Mouse (Mus musculus) neural tube, embryonic 11.5 days (tissue): Measurements from ENCODE around the gene Sesn3. TPM values are rescaled to one million over a fixed set of nuclear protein-coding genes. Genes with fewer than 3 reads are reported as not detected.

Experiments
- ATAC-seq: fragments of 200-750 bp; cut with Nextera tagmentation; 2 replicates; pipeline ENCODE4 v1.8.0; 2017; ENCODE audit warnings: moderate number of reproducible peaks, mild to moderate bottlenecking, moderate TSS enrichment, moderate library complexity; ENCODE audit not compliant: insufficient read depth, low FRiP score, low TSS enrichment
- DNase-seq: peaks from one replicate; pipeline ENCODE4 v3.0.0-alpha.2; 2015; ENCODE audit warnings: low spot score
- H3K27ac ChIP-seq: fragments of 300-500 bp; sonication (generic); 2 replicates; pipeline ENCODE4 v1.5.1; 2014; ENCODE audit warnings: low read depth, mild to moderate bottlenecking, low read length
- H3K27me3 ChIP-seq: fragments of 300-500 bp; sonication (generic); 2 replicates; pipeline ENCODE4 v1.6.1; 2014; ENCODE audit warnings: mild to moderate bottlenecking, low read length, mixed read lengths; ENCODE audit not compliant: control insufficient read depth, insufficient read depth
- H3K36me3 ChIP-seq: fragments of 300-500 bp; sonication (generic); 2 replicates; pipeline ENCODE4 v1.6.1; 2014; ENCODE audit warnings: mild to moderate bottlenecking, low read length, moderate library complexity, mixed read lengths; ENCODE audit not compliant: control insufficient read depth, insufficient read depth
- H3K4me1 ChIP-seq: fragments of 300-500 bp; sonication (generic); 2 replicates; pipeline ENCODE4 v1.6.1; 2014; ENCODE audit warnings: low read length, mixed read lengths; ENCODE audit not compliant: control insufficient read depth, insufficient read depth
- H3K4me2 ChIP-seq: fragments of 300-500 bp; sonication (generic); 2 replicates; pipeline ENCODE4 v1.6.1; 2014; ENCODE audit warnings: low read depth, mild to moderate bottlenecking, moderate library complexity
- H3K4me3 ChIP-seq: fragments of 300-500 bp; sonication (generic); 2 replicates; pipeline ENCODE4 v1.5.1; 2014; ENCODE audit warnings: low read depth, low read length
- H3K9ac ChIP-seq: fragments of 300-500 bp; sonication (generic); 2 replicates; pipeline ENCODE4 v1.6.1; 2014; ENCODE audit warnings: mild to moderate bottlenecking, low read length
- H3K9me3 ChIP-seq: fragments of 300-500 bp; sonication (generic); 2 replicates; pipeline ENCODE4 v1.6.1; 2016; ENCODE audit warnings: low read length; ENCODE audit not compliant: control insufficient read depth
- WGBS: fragments of 180-500 bp; shearing (Covaris S2); extraction: QIAGEN DNeasy Blood & Tissue Kit; methylation state at CpG from one replicate; pipeline ENCODE4 v1.1.7; 2014; 5-methylcytosine and 5-hydroxymethylcytosine counted together
- polyA plus RNA-seq: library from polyadenylated mRNA; unstranded; fragments of >200 nt; fragmentation: Nextera tagmentation; extraction: Ambion mirVana; gene quantifications from 2 replicates; pipeline ENCODE4 v1.2.1, GENCODE M21; 2014

Sesn3 gene
- polyA plus RNA-seq, 1 experiment from 2014 or later: 17.2 TPM

DNA sequence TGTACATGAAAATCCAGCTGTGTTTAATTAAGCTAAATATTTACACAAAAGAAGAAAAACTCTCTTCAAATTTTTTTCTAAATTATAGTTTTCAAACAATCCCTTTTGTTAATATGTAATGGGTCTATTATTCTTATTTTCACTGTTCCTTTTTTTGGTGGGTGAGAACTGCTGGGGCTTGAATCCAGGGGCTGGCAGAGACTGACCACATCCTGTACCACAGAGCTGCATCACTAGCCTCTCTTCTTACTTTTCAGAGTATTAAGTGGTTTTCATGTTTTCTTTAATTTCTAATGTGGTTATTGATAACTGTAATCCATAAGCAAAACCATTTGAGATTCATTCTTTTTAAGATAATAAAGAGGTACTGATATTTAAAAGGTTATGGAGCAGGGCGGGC is 19.0 kb downstream of the Sesn3 start:
- H3K27me3 ChIP-seq: no peaks in the 10 kb centered on the region
- ATAC-seq: no peak
- H3K9me3 ChIP-seq: no peaks in the 10 kb centered on the region
- no peak overlapping the region for H3K9ac ChIP-seq
- no peak overlapping the region for H3K4me2 ChIP-seq
- no peak overlapping the region for H3K27ac ChIP-seq
- no peak for DNase-seq
- no peak overlapping the region for H3K4me3 ChIP-seq
- H3K4me1 ChIP-seq: no peaks in the 10 kb centered on the region
- WGBS: 100% methylated on average over 1 of the region's 1 CpGs
- no peaks in the 10 kb centered on the region for H3K36me3 ChIP-seq

DNA sequence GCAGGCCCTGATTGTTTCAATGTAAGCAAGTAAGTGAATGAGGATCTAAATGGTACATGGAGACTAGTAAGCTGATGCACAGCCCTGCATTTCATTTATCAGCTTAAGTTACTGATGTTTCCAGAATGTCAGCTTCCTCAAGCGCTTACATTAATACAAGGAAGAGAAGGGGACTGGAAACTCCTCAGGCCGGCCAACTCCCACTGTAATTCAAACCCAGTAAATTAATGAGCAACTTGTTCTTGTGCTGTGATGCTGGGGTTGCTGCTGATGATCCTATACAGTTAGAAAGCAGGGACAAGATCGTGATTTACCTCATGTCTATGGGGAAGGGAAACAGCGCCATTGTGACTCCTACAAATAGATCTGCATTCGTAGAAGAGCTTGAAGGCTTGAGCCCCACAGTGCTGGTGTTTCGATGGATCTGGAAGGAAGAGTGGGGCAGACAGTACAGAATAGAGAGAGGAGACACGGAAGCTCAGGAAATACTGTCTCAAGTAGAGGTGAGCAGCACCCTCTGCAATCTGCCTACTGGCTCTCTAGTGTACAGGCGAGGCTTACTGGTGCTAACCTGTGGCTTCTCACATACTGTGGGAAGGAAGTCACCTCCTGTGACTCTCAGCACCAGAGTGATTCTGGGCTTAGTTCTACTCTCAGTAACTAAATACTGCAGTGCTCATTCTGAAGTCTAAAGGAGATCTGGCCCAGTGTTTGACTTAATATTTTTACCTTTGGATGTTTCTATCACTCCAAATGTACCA is 21.0 kb downstream of the Sesn3 start:
- Histone ChIP-seq H3K4me3 (no peak overlapping the region), H3K9me3 (no peaks in the 10 kb centered on the region), H3K27ac (no peak overlapping the region), H3K36me3 (no peaks in the 10 kb centered on the region), H3K27me3 (no peaks in the 10 kb centered on the region), H3K9ac (no peak overlapping the region), H3K4me1 (no peaks in the 10 kb centered on the region), H3K4me2 (no peak overlapping the region)
- 95% methylated on average over 8 of the region's 8 CpGs for WGBS
- ATAC-seq: no peak
- DNase-seq: no peak

DNA sequence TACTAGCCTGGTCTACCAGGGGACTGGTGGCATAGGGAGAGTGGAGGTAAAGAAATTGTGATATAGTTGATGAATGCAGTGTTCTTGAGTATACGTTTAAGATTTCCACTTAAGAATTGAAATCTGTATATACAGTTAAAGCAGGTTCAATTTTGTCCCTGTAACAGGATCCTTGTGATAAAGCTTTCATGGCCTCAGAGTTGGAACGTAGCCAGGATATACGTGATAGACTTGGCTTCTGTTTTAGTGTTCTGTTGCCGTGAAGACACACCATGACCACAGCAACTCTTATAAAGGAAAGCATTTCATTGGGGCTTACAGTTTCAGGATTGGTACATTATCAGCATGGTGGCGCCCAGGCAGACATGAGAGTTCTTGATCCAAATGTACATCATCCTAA is 22.3 kb downstream of the Sesn3 start:
- DNase-seq: no peak
- H3K27ac ChIP-seq: no peak overlapping the region
- no peaks in the 10 kb centered on the region for H3K9me3 ChIP-seq
- no peak overlapping the region for H3K9ac ChIP-seq
- no peaks in the 10 kb centered on the region for H3K36me3 ChIP-seq
- no peak for ATAC-seq
- H3K4me3 ChIP-seq: no peak overlapping the region
- no peak overlapping the region for H3K4me2 ChIP-seq
- no peaks in the 10 kb centered on the region for H3K27me3 ChIP-seq
- WGBS: 90% methylated on average over 5 of the region's 5 CpGs
- no peaks in the 10 kb centered on the region for H3K4me1 ChIP-seq

DNA sequence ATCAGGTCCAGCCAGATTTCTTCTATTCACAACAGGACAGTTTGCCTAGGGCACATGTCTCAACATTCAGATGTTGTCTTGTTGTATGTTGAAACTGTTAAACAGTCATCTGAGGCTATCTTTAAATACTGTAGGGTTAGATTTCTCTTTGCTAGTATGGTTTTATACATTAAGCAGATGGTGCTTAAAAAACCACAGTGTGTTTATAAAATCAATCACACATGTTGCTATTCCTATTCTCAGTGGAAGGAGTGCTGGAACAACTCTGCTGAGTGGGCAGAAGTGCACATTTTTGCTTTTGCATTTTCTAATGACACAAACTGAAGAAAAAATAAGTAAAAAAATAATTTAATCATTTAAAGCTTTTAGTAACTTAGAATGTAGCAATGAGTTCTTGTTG is 25.0 kb downstream of the Sesn3 start:
- Histone ChIP-seq H3K27ac (no peak overlapping the region), H3K27me3 (no peaks in the 10 kb centered on the region), H3K36me3 (no peaks in the 10 kb centered on the region), H3K4me1 (no peaks in the 10 kb centered on the region), H3K4me3 (no peak overlapping the region), H3K4me2 (no peak overlapping the region), H3K9ac (no peak overlapping the region), H3K9me3 (no peaks in the 10 kb centered on the region)
- no peak for ATAC-seq
- DNase-seq: no peak

DNA sequence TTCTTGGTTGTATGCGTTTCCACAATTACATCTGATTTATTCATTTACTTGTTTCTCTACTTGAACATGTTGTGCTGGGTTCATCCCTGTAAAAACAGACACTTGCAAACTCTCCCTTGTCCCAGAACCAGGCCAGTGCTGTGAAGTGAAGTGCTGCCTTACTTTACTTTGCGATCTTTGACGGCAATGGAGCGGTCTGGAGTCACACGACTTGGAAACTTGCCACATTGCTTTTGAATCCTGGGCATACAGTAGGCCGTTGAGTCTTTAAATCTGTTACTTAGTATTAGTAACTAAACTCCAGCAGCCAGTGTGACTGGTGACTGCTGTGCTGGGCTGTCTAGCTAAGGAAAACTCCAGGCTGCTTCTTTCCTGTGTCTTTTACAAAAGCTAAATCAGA is 25.9 kb downstream of the Sesn3 start:
- H3K9ac ChIP-seq: no peak overlapping the region
- no peak overlapping the region for H3K27ac ChIP-seq
- H3K4me3 ChIP-seq: no peak overlapping the region
- ATAC-seq: no peak
- H3K9me3 ChIP-seq: no peaks in the 10 kb centered on the region
- DNase-seq: no peak
- H3K27me3 ChIP-seq: no peaks in the 10 kb centered on the region
- 81% methylated on average over 6 of the region's 6 CpGs for WGBS
- no peaks in the 10 kb centered on the region for H3K36me3 ChIP-seq
- no peak overlapping the region for H3K4me2 ChIP-seq
- H3K4me1 ChIP-seq: no peaks in the 10 kb centered on the region

DNA sequence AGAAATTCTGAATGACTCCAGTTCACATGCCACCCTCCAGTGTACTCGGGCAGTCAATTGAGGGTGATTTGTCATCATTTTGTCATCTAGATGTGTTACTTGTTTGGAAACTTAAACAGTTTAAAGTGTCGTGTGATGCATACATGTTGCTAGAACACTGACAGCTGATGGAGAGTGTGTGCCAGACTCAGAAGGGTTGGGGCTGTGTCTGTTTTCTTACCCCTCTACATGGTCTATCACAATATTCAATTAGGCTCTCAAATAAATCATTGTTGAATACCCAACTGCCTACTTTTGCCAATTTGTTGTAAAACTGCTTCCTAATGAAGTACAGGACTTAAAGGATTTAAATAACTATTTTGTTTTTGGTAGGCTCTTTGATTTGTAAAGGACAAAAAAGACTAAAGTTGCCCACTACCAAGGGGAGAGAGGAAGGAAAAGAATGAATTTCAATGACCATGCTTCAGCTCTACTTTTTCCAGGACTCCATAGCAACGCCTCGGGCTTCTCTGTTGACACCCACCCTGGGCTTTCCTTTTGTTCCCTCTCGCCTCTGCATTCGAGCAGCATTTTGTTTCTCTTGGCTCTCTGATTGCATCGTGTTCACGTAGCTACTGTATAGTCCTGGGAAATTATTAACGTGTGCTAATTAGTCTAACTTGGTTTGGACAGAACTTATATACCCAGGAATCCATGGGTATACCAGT is 29.5 kb downstream of the Sesn3 start:
- ATAC-seq (peak; percentile 55; the same call in 1 of the 2 replicates), DNase-seq (no peak)
- no peaks in the 10 kb centered on the region for H3K4me1 ChIP-seq
- no peaks in the 10 kb centered on the region for H3K9me3 ChIP-seq
- H3K27me3 ChIP-seq: no peaks in the 10 kb centered on the region
- H3K4me2 ChIP-seq: no peak overlapping the region
- 52% methylated on average over 9 of the region's 9 CpGs for WGBS
- no peaks in the 10 kb centered on the region for H3K36me3 ChIP-seq
- H3K4me3 ChIP-seq: no peak overlapping the region
- no peak overlapping the region for H3K9ac ChIP-seq
- no peak overlapping the region for H3K27ac ChIP-seq

DNA sequence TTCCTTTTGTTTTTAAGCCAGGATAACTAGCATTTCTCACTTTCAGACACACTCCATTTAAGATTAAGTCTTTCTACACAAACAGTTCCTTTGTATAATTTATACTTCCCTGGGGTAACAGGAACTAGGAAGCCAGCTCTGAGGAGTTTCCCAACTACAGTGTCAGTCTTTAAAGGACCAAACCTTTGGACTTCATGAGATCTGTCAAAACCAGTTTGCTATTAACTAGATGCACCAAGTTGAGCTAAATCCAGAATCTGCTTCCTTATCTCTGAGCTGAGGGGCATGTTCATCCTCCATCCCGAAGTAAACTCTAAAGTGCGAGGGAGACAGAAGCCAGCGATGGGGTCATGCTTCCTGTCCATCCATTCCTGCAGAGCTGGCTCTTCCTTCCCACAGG is 32.5 kb downstream of the Sesn3 start:
- Histone ChIP-seq H3K9ac (no peak overlapping the region), H3K36me3 (peaks cover 3% of the 10 kb centered on the region; the same call in 1 of the 2 replicates), H3K27ac (no peak overlapping the region), H3K4me1 (no peaks in the 10 kb centered on the region), H3K4me2 (no peak overlapping the region), H3K27me3 (no peaks in the 10 kb centered on the region), H3K4me3 (no peak overlapping the region), H3K9me3 (no peaks in the 10 kb centered on the region)
- WGBS: 92% methylated on average over 3 of the region's 3 CpGs
- DNase-seq (no peak), ATAC-seq (no peak)

DNA sequence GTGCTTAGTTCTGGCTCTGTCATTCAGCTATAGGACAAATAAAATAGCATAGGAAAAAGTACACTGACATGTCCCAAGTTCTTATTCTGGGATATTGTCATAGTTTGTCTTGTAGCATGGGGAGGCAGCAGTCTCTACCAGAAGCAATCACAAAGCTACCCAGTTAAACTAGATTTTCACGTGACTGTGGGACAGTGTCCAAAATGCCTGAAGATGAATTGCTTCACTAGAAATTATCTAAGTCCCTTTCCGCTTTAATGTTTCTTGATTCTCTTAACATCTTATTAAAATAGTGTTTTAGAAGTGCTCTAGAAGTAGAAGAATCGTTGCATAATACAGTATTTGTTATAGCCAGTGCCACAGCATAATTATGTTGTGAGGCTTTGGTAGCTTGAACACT is 39.1 kb downstream of the Sesn3 start:
- Histone ChIP-seq H3K27me3 (no peaks in the 10 kb centered on the region), H3K9me3 (no peaks in the 10 kb centered on the region), H3K9ac (no peak overlapping the region), H3K4me1 (no peaks in the 10 kb centered on the region), H3K36me3 (peaks cover 3% of the 10 kb centered on the region), H3K4me2 (no peak overlapping the region), H3K4me3 (no peak overlapping the region), H3K27ac (no peak overlapping the region)
- 92% methylated on average over 3 of the region's 3 CpGs for WGBS
- DNase-seq (no peak), ATAC-seq (no peak)

DNA sequence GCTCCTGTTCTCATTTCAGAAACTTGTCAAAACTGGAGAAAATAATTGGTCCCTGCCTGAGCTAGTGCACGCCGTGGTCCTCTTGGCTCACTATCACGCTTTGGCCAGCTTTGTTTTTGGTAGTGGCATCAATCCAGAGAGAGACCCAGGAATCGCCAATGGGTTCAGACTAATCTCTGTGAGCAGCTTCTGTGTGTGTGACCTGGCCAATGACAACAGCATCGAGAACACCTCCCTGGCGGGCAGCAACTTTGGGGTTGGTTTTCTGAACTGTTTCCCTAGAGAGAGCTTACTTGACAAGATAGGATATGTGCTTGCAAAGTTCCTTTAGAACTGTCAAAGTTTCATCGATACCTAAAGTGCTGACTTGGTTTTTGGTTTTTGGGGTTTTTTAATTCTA is 39.6 kb downstream of the Sesn3 start:
- Histone ChIP-seq H3K36me3 (peaks cover 3% of the 10 kb centered on the region), H3K27ac (no peak overlapping the region), H3K4me1 (no peaks in the 10 kb centered on the region), H3K9ac (no peak overlapping the region), H3K4me2 (no peak overlapping the region), H3K27me3 (no peaks in the 10 kb centered on the region), H3K4me3 (no peak overlapping the region), H3K9me3 (no peaks in the 10 kb centered on the region)
- DNase-seq: no peak
- no peak for ATAC-seq
- WGBS: 91% methylated on average over 7 of the region's 7 CpGs
